Mouse (Mus musculus) MEL (cell line): ENCODE data around the gene Pou2f2. TPM values are rescaled to one million over a fixed set of nuclear protein-coding genes. Genes with fewer than 3 reads are reported as not detected.

Experiments
- DNase-seq: peaks from one replicate; pipeline ENCODE4 v3.0.0; 2011; ENCODE audit warnings: low read depth, low spot score
- H3K27ac ChIP-seq: 2 replicates; pipeline ENCODE4 v1.5.1; 2012; ENCODE audit warnings: low read depth, mild to moderate bottlenecking, control low read depth, low read length, moderate library complexity; ENCODE audit not compliant: control insufficient read depth
- H3K27me3 ChIP-seq, 2 experiments: fragments of 150-350 bp in 1 of 2; sonication (generic) in 1 of 2; 2 replicates each; pipeline ENCODE4 v1.6.1; 2012; ENCODE audit warnings: low read length in 2 of 2, mild to moderate bottlenecking in 2 of 2, improper control_type of control experiment in 1 of 2, moderate library complexity in 1 of 2; ENCODE audit not compliant: insufficient read depth in 2 of 2, control insufficient read depth in 1 of 2
- H3K36me3 ChIP-seq, 2 experiments: 2 replicates each; pipeline ENCODE4 v1.6.1; 2012 to 2014; ENCODE audit warnings: low read length in 2 of 2, improper control_type of control experiment in 1 of 2, inconsistent platforms in 1 of 2, mild to moderate bottlenecking in 1 of 2; ENCODE audit not compliant: insufficient read depth in 2 of 2, control insufficient read depth in 1 of 2
- H3K4me1 ChIP-seq, 2 experiments: fragments of 150-350 bp in 1 of 2; sonication (generic) in 1 of 2; 2 replicates each; pipeline ENCODE4 v1.6.1; 2012; ENCODE audit warnings: low read length in 2 of 2, improper control_type of control experiment in 1 of 2, mild to moderate bottlenecking in 1 of 2; ENCODE audit not compliant: insufficient read depth in 2 of 2, control insufficient read depth in 1 of 2
- H3K4me3 ChIP-seq, 2 experiments: fragments of 150-350 bp in 1 of 2; sonication (generic) in 1 of 2; 2 replicates each; pipeline ENCODE4 v1.5.1; 2012; ENCODE audit warnings: low read depth in 2 of 2, low read length in 2 of 2, mild to moderate bottlenecking in 2 of 2, moderate library complexity in 2 of 2, control low read depth in 1 of 2, improper control_type of control experiment in 1 of 2; ENCODE audit not compliant: control insufficient read depth in 1 of 2, insufficient read depth in 1 of 2
- H3K79me2 ChIP-seq: 2 replicates; pipeline ENCODE4 v1.6.1; 2012; ENCODE audit warnings: mild to moderate bottlenecking, low read length, moderate library complexity; ENCODE audit not compliant: control insufficient read depth, poor library complexity, insufficient read depth
- H3K9ac ChIP-seq: 2 replicates; pipeline ENCODE4 v1.6.1; 2012; ENCODE audit warnings: low read depth, mild to moderate bottlenecking, control low read depth, low read length, moderate library complexity; ENCODE audit not compliant: control insufficient read depth, poor library complexity, severe bottlenecking
- H3K9me3 ChIP-seq: fragments of 150-350 bp; sonication (generic); replicated peaks from 2 replicates; pipeline ENCODE4 v1.6.1; 2012; ENCODE audit warnings: mild to moderate bottlenecking, low read length, improper control_type of control experiment, moderate library complexity; ENCODE audit not compliant: insufficient read depth
- NELFE ChIP-seq: IDR thresholded peaks from 2 replicates; pipeline ENCODE4 v1.6.1; 2011; ENCODE audit warnings: low read depth, low read length, improper control_type of control experiment
- TBP ChIP-seq: IDR thresholded peaks from 2 replicates; pipeline ENCODE4 v1.8.0; 2011; ENCODE audit warnings: low read depth, low read length, improper control_type of control experiment
- ZMIZ1 ChIP-seq: IDR thresholded peaks from 2 replicates; pipeline ENCODE4 v1.6.1; 2012; ENCODE audit warnings: low read depth, mild to moderate bottlenecking, inconsistent platforms, low read length, improper control_type of control experiment, moderate library complexity
- polyA plus RNA-seq, 2 experiments: library from polyadenylated mRNA; stranded (reverse) in 1 of 2; unstranded in 1 of 2; fragments of >175 nt in 1 of 2; fragments of >200 nt in 1 of 2; gene quantifications; 2 replicates each; pipeline versions ENCODE4 v1.2.1 to v1.2.4; 2012; ENCODE audit warnings: low replicate concordance in 2 of 2, low read depth in 1 of 2; ENCODE audit not compliant: insufficient read length in 2 of 2, insufficient read depth in 1 of 2, missing spikeins in 1 of 2
- total RNA-seq: library from RNA; depleted of rRNA; stranded (reverse); fragments of 300-350 nt; gene quantifications from 2 replicates; pipeline ENCODE4 v1.2.3, GENCODE M21; 2012; rRNA removed

Pou2f2 gene
- total and polyA plus RNA-seq, 3 experiments: 0.73 to 6.4 TPM; not detected in 1

DNA sequence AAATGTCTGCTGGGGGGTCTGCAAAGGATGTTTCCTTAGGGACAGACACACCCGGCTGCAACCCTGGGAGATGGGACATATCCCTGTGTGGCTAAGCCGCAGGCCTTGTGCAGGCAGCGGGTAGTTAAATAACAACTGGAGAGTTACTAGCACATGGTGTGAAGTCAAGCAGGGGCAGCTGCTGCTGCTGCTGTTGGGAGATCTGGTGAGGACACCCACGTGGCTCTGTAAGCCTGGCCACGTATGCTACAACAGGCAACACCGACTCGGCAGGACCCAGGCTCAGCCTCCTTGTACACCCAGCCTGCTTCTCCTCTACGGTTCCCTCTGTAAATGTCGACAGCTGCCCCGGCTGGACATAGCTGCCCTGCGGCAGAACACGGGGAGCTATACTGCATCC, 137.6 kb downstream of the Pou2f2 start:
- no peak overlapping the region for H3K4me3 ChIP-seq
- no peak overlapping the region for H3K9ac ChIP-seq
- TF ChIP-seq TBP (no peak), NELFE (no peak), ZMIZ1 (no peak)
- H3K9me3 ChIP-seq: no peaks in the 10 kb centered on the region
- no peaks in the 10 kb centered on the region for H3K36me3 ChIP-seq
- no peaks in the 10 kb centered on the region for H3K79me2 ChIP-seq
- DNase-seq: no peak
- H3K27me3 ChIP-seq: no peaks in the 10 kb centered on the region
- H3K4me1 ChIP-seq: no peaks in the 10 kb centered on the region
- no peak overlapping the region for H3K27ac ChIP-seq

Other genes with a start within 250 kb of the Pou2f2 start
- gene Gm4881, start 235.2 kb downstream of the Pou2f2 start, total RNA-seq: not detected in 2 replicates
- under 1 TPM in 1 of 2 experiments, not detected in 1; 0.13 TPM for gene Gm4881, start 235.2 kb downstream of the Pou2f2 start, polyA plus RNA-seq
- 205 and 240 TPM in 2 replicates for gene Rabac1, start 207.0 kb downstream of the Pou2f2 start, total RNA-seq
- gene Rabac1, start 207.0 kb downstream of the Pou2f2 start, polyA plus RNA-seq: 100 to 1,000 TPM in 1 of 2 experiments, not detected in 1; 223 TPM
- 0.19 and 0.26 TPM in 2 replicates for gene Atp1a3, start 173.8 kb downstream of the Pou2f2 start, total RNA-seq
- 1 to 10 TPM in 1 of 2 experiments, not detected in 1; 3.5 TPM for gene Atp1a3, start 173.8 kb downstream of the Pou2f2 start, polyA plus RNA-seq
- gene Grik5, start 107.4 kb downstream of the Pou2f2 start, total RNA-seq: 3.5 and 4.6 TPM in 2 replicates
- gene Grik5, start 107.4 kb downstream of the Pou2f2 start, polyA plus RNA-seq: 10 to 100 TPM in 1 of 2 experiments, not detected in 1; 22.0 TPM
- 15.0 and 16.3 TPM in 2 replicates for gene Zfp574, start 107.2 kb downstream of the Pou2f2 start, total RNA-seq
- gene Zfp574, start 107.2 kb downstream of the Pou2f2 start, polyA plus RNA-seq: 10 to 100 TPM in 1 of 2 experiments, not detected in 1; 30.2 TPM
- gene Dedd2, start 40.9 kb upstream of the Pou2f2 start, total RNA-seq: 25.2 and 28.2 TPM in 2 replicates
- gene Dedd2, start 40.9 kb upstream of the Pou2f2 start, polyA plus RNA-seq: 10 to 100 TPM in 1 of 2 experiments, not detected in 1; 36.6 TPM
- 8.4 and 9.5 TPM in 2 replicates for gene Zfp526, start 41.7 kb upstream of the Pou2f2 start, total RNA-seq
- 10 to 100 TPM in 1 of 2 experiments, not detected in 1; 14.8 TPM for gene Zfp526, start 41.7 kb upstream of the Pou2f2 start, polyA plus RNA-seq
- 59.8 and 61.5 TPM in 2 replicates for gene Gsk3a, start 58.1 kb upstream of the Pou2f2 start, total RNA-seq
- 100 to 1,000 TPM in 1 of 2 experiments, 10 to 100 TPM in 1; 86.6 to 149 TPM for gene Gsk3a, start 58.1 kb upstream of the Pou2f2 start, polyA plus RNA-seq
- gene Erf, start 71.0 kb upstream of the Pou2f2 start, total RNA-seq: 18.4 and 24.6 TPM in 2 replicates
- 10 to 100 TPM in 1 of 2 experiments, not detected in 1; 33.2 TPM for gene Erf, start 71.0 kb upstream of the Pou2f2 start, polyA plus RNA-seq
- gene Cic, start 88.0 kb upstream of the Pou2f2 start, total RNA-seq: 56.6 and 57.2 TPM in 2 replicates
- 100 to 1,000 TPM; 157 TPM for gene Cic, start 88.0 kb upstream of the Pou2f2 start, polyA plus RNA-seq
- gene Pafah1b3, start 118.3 kb upstream of the Pou2f2 start, total RNA-seq: 85.1 and 85.6 TPM in 2 replicates
- gene Pafah1b3, start 118.3 kb upstream of the Pou2f2 start, polyA plus RNA-seq: 100 to 1,000 TPM; 110 to 180 TPM
- not detected in 2 replicates for gene Prr19, start 121.7 kb upstream of the Pou2f2 start, total RNA-seq
- gene Prr19, start 121.7 kb upstream of the Pou2f2 start, polyA plus RNA-seq: under 1 TPM in 1 of 2 experiments, not detected in 1; 0.11 TPM
- not detected in 2 replicates for gene Tmem145, start 126.4 kb upstream of the Pou2f2 start, total RNA-seq
- not detected for gene Tmem145, start 126.4 kb upstream of the Pou2f2 start, polyA plus RNA-seq
- gene Megf8, start 137.4 kb upstream of the Pou2f2 start, total RNA-seq: 12.7 and 13.1 TPM in 2 replicates
- 10 to 100 TPM in 1 of 2 experiments, not detected in 1; 22.0 TPM for gene Megf8, start 137.4 kb upstream of the Pou2f2 start, polyA plus RNA-seq
- not detected in 2 replicates for gene Cnfn, start 190.0 kb upstream of the Pou2f2 start, total RNA-seq
- not detected for gene Cnfn, start 190.0 kb upstream of the Pou2f2 start, polyA plus RNA-seq
- 4.1 and 4.5 TPM in 2 replicates for gene Lipe, start 219.0 kb upstream of the Pou2f2 start, total RNA-seq
- 10 to 100 TPM in 1 of 2 experiments, not detected in 1; 15.4 TPM for gene Lipe, start 219.0 kb upstream of the Pou2f2 start, polyA plus RNA-seq
- gene Cxcl17, start 233.2 kb upstream of the Pou2f2 start, total RNA-seq: not detected in 2 replicates
- not detected for gene Cxcl17, start 233.2 kb upstream of the Pou2f2 start, polyA plus RNA-seq